14 mouse cellular contexts compared by ENCODE assay signal in the genomic region with DNA sequence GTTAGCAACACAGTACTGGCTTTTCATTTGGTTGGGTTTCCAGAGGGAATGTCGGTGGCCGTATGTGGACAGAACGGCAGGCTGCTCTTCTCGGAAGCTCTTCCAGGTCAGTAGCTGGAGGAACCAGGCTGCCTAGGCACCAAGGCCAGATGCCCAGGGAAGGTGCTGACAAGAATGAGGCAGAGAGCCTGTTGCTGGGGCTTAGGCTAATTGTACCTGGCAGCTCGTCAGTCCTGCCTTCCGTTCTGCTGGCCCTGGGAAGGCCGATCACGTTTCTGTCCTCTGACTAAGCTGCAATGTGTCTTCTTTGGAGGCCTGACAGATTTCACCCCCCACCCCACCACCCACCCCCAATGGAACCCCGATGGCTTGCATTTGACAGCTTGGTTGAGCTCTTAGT.
A peak's percentile ranks its signal among the peaks of the same experiment; 100 is the strongest.
DNase-seq lines count a peak whose midpoint lies in the region; ATAC-seq and TF ChIP-seq lines count a peak whose summit lies in the region.
"Had no signal": no experiment of that assay in that cellular context is flagged by ENCODE, and none has a peak within 500 bp of the region (broad histone marks: within the 10 kb centered on the region; RNA-seq: fewer than 3 reads in every experiment).

No protein-coding gene starts in this region.

- ATAC-seq in hindbrain, embryonic 12.5 days (ENCODE audit: low FRiP score) = no peak
- peak; percentile 22; the same call in 1 of the 2 replicates for ATAC-seq in heart, postnatal 0 days (ENCODE audit: insufficient read depth, low read depth)
- ATAC-seq in midbrain, embryonic 11.5 days (ENCODE audit: low FRiP score) = no peak
- ATAC-seq: intestine, embryonic 16.5 days; midbrain, embryonic 15.5 days had no signal

- no peak overlapping the region for H3K4me2 ChIP-seq in hindbrain, embryonic 12.5 days (replicated peaks)
- no peak overlapping the region for H3K4me2 ChIP-seq in heart, postnatal 0 days (ENCODE audit: low read depth, low read length)
- H3K4me2 ChIP-seq in midbrain, embryonic 11.5 days = no peak overlapping the region
- H3K4me2 ChIP-seq: midbrain, embryonic 15.5 days; neural tube, embryonic 13.5 days had no signal

- DNase-seq in hindbrain, embryonic 10.5 days (ENCODE audit: low spot score) = no peak
- peak; percentile 72 for DNase-seq in gastrocnemius, adult 18-20 months (ENCODE audit: low spot score)
- DNase-seq in heart, postnatal 0 days (ENCODE audit: low spot score) = no peak
- peak; percentile 79 for DNase-seq in retina, postnatal 1 day
- DNase-seq in yolk sac, embryonic 10.5 days (ENCODE audit: low spot score) = no peak
- no peak for DNase-seq in midbrain, embryonic 11.5 days (ENCODE audit: low spot score, missing footprints)
- no peak for DNase-seq in lung, postnatal 4 days
- DNase-seq: adrenal gland, adult 8-10 months had no signal

- H3K9me3 ChIP-seq in hindbrain, embryonic 10.5 days = no peaks in the 10 kb centered on the region
- no peaks in the 10 kb centered on the region for H3K9me3 ChIP-seq in hindbrain, embryonic 12.5 days (replicated peaks)
- H3K9me3 ChIP-seq in heart, postnatal 0 days (replicated peaks; ENCODE audit: control insufficient read depth, low read length) = no peaks in the 10 kb centered on the region
- H3K9me3 ChIP-seq in midbrain, embryonic 11.5 days (ENCODE audit: control insufficient read depth, low read length) = no peaks in the 10 kb centered on the region
- H3K9me3 ChIP-seq: forebrain, embryonic 10.5 days; midbrain, embryonic 15.5 days; neural tube, embryonic 13.5 days had no signal

- no peak for TF ChIP-seq EP300 in heart, postnatal 0 days (IDR thresholded peaks at IDR 0.05; ENCODE audit: low read depth)

- TF ChIP-seq CTCF in heart, postnatal 0 days (IDR thresholded peaks at IDR 0.05; ENCODE audit: low read depth) = no peak

- 76% methylated on average over 9 of the region's 9 CpGs for WGBS in hindbrain, embryonic 10.5 days
- WGBS in hindbrain, embryonic 12.5 days = 75% methylated on average over 9 of the region's 9 CpGs
- WGBS in heart, postnatal 0 days = 34% methylated on average over 9 of the region's 9 CpGs
- WGBS in midbrain, embryonic 11.5 days = 85% methylated on average over 9 of the region's 9 CpGs

- no peak overlapping the region for H3K9ac ChIP-seq in hindbrain, embryonic 12.5 days
- H3K9ac ChIP-seq in heart, postnatal 0 days (replicated peaks; ENCODE audit: low read depth, low read length) = no peak overlapping the region
- no peak overlapping the region for H3K9ac ChIP-seq in midbrain, embryonic 11.5 days (ENCODE audit: low read length)
- H3K9ac ChIP-seq: liver, embryonic 14.5 days; midbrain, embryonic 15.5 days; neural tube, embryonic 13.5 days had no signal

- 0 out of 2 replicates have a peak, but pooled peaks cover 5% of the 10 kb centered on the region for H3K27me3 ChIP-seq in hindbrain, embryonic 10.5 days (ENCODE audit: insufficient read depth, poor library complexity, severe bottlenecking)
- no peaks in the 10 kb centered on the region for H3K27me3 ChIP-seq in hindbrain, embryonic 12.5 days
- H3K27me3 ChIP-seq in heart, postnatal 0 days (ENCODE audit: control insufficient read depth, insufficient read depth, low read length) = 0 out of 2 replicates have a peak, but pooled peaks cover 14% of the 10 kb centered on the region
- no peaks in the 10 kb centered on the region for H3K27me3 ChIP-seq in midbrain, embryonic 11.5 days (ENCODE audit: control insufficient read depth, insufficient read depth, low read length)
- H3K27me3 ChIP-seq: midbrain, embryonic 15.5 days had no signal

- H3K36me3 ChIP-seq in hindbrain, embryonic 10.5 days = no peaks in the 10 kb centered on the region
- H3K36me3 ChIP-seq in hindbrain, embryonic 12.5 days = no peaks in the 10 kb centered on the region
- no peaks in the 10 kb centered on the region for H3K36me3 ChIP-seq in heart, postnatal 0 days (replicated peaks; ENCODE audit: control insufficient read depth, insufficient read depth, low read length)
- no peaks in the 10 kb centered on the region for H3K36me3 ChIP-seq in midbrain, embryonic 11.5 days (ENCODE audit: control insufficient read depth, insufficient read depth, low read length)
- H3K36me3 ChIP-seq: forebrain, embryonic 10.5 days; midbrain, embryonic 15.5 days; neural tube, embryonic 13.5 days had no signal

- peaks cover 15% of the 10 kb centered on the region; the same call in 1 of the 2 replicates for H3K4me1 ChIP-seq in hindbrain, embryonic 10.5 days (replicated peaks)
- H3K4me1 ChIP-seq in hindbrain, embryonic 12.5 days = no peaks in the 10 kb centered on the region
- no peaks in the 10 kb centered on the region for H3K4me1 ChIP-seq in heart, postnatal 0 days (ENCODE audit: control insufficient read depth, insufficient read depth)
- no peaks in the 10 kb centered on the region for H3K4me1 ChIP-seq in midbrain, embryonic 11.5 days (ENCODE audit: control insufficient read depth, insufficient read depth, low read length)
- H3K4me1 ChIP-seq: midbrain, embryonic 15.5 days; neural tube, embryonic 13.5 days had no signal

- no peak overlapping the region for H3K4me3 ChIP-seq in hindbrain, embryonic 10.5 days
- no peak overlapping the region for H3K4me3 ChIP-seq in hindbrain, embryonic 12.5 days
- no peak overlapping the region for H3K4me3 ChIP-seq in heart, postnatal 0 days (ENCODE audit: low read depth, low read length)
- H3K4me3 ChIP-seq in midbrain, embryonic 11.5 days (ENCODE audit: low read depth, low read length) = no peak overlapping the region
- H3K4me3 ChIP-seq: forebrain, embryonic 10.5 days; midbrain, embryonic 15.5 days; neural tube, embryonic 13.5 days had no signal

- peak overlapping the region; percentile 8; the same call in 1 of the 2 replicates for H3K27ac ChIP-seq in hindbrain, embryonic 10.5 days
- H3K27ac ChIP-seq in hindbrain, embryonic 12.5 days = no peak overlapping the region
- no peak overlapping the region for H3K27ac ChIP-seq in heart, postnatal 0 days (ENCODE audit: low read depth)
- H3K27ac ChIP-seq in midbrain, embryonic 11.5 days (ENCODE audit: low read depth, low read length) = no peak overlapping the region
- H3K27ac ChIP-seq: forebrain, embryonic 10.5 days; liver, embryonic 14.5 days; midbrain, embryonic 15.5 days; neural tube, embryonic 13.5 days had no signal

Comparison
In these comparisons a context has a peak if more than half of its experiments do, and no peak if none do; other contexts are left out.
1. DNase-seq: peak in gastrocnemius, adult 18-20 months (single experiment) and retina, postnatal 1 day (single experiment); none in hindbrain, embryonic 10.5 days (single experiment), heart, postnatal 0 days (single experiment), yolk sac, embryonic 10.5 days (single experiment), midbrain, embryonic 11.5 days (single experiment) and lung, postnatal 4 days (0 of 2).